Mouse (Mus musculus) liver, adult 10 weeks (tissue): ENCODE measurements around the gene Stat2. TPM values are rescaled to one million over a fixed set of nuclear protein-coding genes. Genes with fewer than 3 reads are reported as not detected.

Experiments
- polyA plus RNA-seq: library from polyadenylated mRNA; stranded (reverse); fragments of 350-450 nt; fragmentation: Illumina TruSeq; extraction: RNeasy Lipid Tissue Mini Kit (QIAGEN cat#74804); gene quantifications from one replicate; pipeline ENCODE4 v1.2.3, GENCODE M21; 2014; ENCODE audit warnings: low read depth, low replicate concordance

Stat2 gene
- polyA plus RNA-seq: 18.9 TPM

GRCm38 (mm10) chr10:128270287-128270841, at the start of gene Stat2:
Gene Stat2 (plus strand): TSS chr10:128270559.

DNA sequence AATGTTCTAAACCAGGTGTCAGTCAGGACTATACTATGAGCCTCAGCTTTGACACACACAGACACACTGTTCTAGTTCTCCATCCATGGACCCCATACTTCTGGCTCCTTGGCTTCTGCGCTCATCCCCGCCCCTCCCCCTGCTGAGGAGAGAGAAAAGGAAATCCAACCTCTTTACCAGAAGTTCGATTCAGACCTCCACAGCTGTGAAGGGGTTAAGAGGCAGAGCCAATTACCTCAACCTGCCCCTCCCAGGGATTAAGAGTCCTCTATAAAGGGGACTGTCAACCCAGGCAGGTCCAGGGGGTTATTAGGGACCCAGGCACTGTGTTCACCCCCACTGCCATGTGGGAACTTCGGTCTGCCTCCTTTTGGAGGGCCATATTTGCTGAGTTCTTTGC, 44.8 kb upstream of the Stat2 start, which contains the start of gene Mip:
TSS of gene Mip (plus strand) at position 301 of the 400 bp plus-strand sequence.

GRCm38 (mm10) chr10:128231697-128232419, 38.5 kb upstream of the Stat2 start, which contains the start of gene Timeless:
Gene Timeless (plus strand): TSS chr10:128232065.

DNA sequence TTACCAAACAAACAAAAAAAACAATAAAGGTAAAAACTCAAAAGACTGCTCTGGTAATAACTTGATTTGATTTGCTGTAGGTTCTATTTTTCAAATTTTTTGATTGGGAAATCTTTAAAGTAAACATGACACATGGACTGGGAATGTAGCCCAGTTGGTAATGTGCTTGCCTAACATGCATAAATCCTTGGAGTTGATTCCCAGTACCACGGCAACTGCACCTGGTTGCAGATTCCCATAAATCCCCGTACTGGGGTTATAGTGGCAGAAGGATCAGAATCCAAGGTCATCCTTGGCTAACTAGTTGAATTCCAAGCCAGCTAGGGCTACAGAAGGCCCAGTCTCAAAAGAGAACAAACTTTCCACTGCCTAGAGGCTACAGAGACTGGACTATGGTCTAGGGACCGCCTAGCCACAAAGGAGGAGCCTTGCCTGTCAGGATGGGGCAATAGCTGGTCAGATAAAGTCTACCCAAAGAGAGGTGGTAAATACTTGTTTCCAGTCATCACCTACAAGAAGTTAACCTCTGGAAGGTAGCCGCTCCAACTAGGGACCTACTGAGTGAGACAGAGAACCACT, 16.6 kb upstream of the Stat2 start, which contains the start of gene Apon:
TSS of gene Apon (plus strand) at position 420 of the 579 bp plus-strand sequence.

GRCm38 (mm10) chr10:128268371-128268770, 2.0 kb upstream of the Stat2 start, which contains the start of gene Apof:
Gene Apof (plus strand): TSS chr10:128268671.

GRCm38 (mm10) chr10:128298702-128299171, 28.4 kb downstream of the Stat2 start, which contains the start of gene Il23a:
Gene Il23a (minus strand): TSS chr10:128298752.

DNA sequence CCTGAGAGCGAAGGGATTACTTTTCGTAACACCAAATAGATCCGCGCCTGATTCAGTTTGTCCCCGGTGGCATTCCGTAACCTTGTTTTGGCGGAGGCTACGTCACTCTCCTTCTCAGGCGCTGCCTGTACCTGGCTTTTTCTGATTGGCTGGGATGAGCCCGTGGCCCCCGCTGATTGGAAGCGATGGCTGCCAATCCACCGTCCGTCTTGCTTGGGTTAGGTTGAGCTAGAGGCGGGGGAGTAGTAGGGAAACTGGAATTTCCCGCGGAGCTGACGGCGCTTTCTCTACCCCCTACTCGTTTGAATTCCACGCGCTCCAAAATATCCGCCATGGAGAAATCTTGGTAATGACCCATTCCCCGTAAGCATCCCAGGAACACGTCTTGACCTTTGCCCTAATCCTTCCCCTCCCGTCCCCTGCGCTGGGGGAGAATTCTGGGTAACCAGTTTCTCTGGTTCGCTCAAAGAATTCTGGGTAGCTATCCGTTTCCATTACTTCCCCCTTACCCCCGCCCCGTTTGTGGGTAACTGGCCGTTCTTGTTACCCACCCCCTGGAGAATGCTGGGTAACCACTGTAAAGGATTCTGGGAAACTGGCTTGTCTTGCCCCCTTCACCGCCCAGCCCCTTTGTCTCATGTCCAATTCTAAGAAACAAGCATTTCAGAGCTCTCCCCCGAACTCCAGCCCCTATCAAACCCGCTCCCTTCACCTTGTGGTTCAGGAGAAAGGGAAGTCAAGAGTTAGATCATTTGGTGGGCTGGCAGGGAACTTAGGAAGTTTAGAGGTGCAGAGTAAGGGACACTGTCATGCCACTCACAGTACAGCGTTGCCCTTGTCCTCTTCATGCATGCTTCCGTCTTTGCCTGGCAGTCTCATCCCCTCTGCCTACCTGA, 33.0 kb downstream of the Stat2 start, which contains the start of gene Pan2:
TSS of gene Pan2 (plus strand) at position 210 of the 896 bp plus-strand sequence.

GRCm38 (mm10) chr10:128322141-128323108, 52.1 kb downstream of the Stat2 start, which contains the start of gene Cnpy2:
Gene Cnpy2 (plus strand): TSS chr10:128322459.

GRCm38 (mm10) chr10:128337306-128338181, 67.2 kb downstream of the Stat2 start, which contains the start of gene Cs:
Gene Cs (plus strand): TSS chr10:128337734.

Other genes with a start within 250 kb of the Stat2 start
- gene Naca, start 235.0 kb upstream of the Stat2 start, polyA plus RNA-seq: 612 TPM
- gene Ptges3, start 211.6 kb upstream of the Stat2 start, polyA plus RNA-seq: 279 TPM
- gene Atp5b, start 187.3 kb upstream of the Stat2 start, polyA plus RNA-seq: 730 TPM
- gene Baz2a, start 179.0 kb upstream of the Stat2 start, polyA plus RNA-seq: 5.9 TPM
- gene Rbms2, start 90.3 kb upstream of the Stat2 start, polyA plus RNA-seq: 5.7 TPM
- 171 TPM for gene Gls2, start 76.1 kb upstream of the Stat2 start, polyA plus RNA-seq
- gene Spryd4, start 58.8 kb upstream of the Stat2 start, polyA plus RNA-seq: 23.2 TPM
- not detected for gene Mip, start 44.7 kb upstream of the Stat2 start, polyA plus RNA-seq
- gene Timeless, start 38.5 kb upstream of the Stat2 start, polyA plus RNA-seq: 0.69 TPM
- 346 TPM for gene Apon, start 16.5 kb upstream of the Stat2 start, polyA plus RNA-seq
- 593 TPM for gene Apof, start 1.9 kb upstream of the Stat2 start, polyA plus RNA-seq
- not detected for gene Il23a, start 28.2 kb downstream of the Stat2 start, polyA plus RNA-seq
- 6.5 TPM for gene Pan2, start 32.8 kb downstream of the Stat2 start, polyA plus RNA-seq
- 59.7 TPM for gene Cnpy2, start 51.9 kb downstream of the Stat2 start, polyA plus RNA-seq
- gene Cs, start 67.2 kb downstream of the Stat2 start, polyA plus RNA-seq: 53.8 TPM
- gene Coq10a, start 98.4 kb downstream of the Stat2 start, polyA plus RNA-seq: 18.8 TPM
- gene Ankrd52, start 106.6 kb downstream of the Stat2 start, polyA plus RNA-seq: 3.7 TPM
- gene Slc39a5, start 130.7 kb downstream of the Stat2 start, polyA plus RNA-seq: not detected
- gene Nabp2, start 140.9 kb downstream of the Stat2 start, polyA plus RNA-seq: 26.7 TPM
- gene Rnf41, start 141.1 kb downstream of the Stat2 start, polyA plus RNA-seq: 2.3 TPM
- gene Smarcc2, start 188.7 kb downstream of the Stat2 start, polyA plus RNA-seq: 34.1 TPM
- 58.1 TPM for gene Myl6, start 223.6 kb downstream of the Stat2 start, polyA plus RNA-seq
- not detected for gene Myl6b, start 228.1 kb downstream of the Stat2 start, polyA plus RNA-seq